Mouse (Mus musculus): ENCODE results near the gene Dlg2. TPM values are rescaled to one million over a fixed set of nuclear protein-coding genes. Genes with fewer than 3 reads are reported as not detected.

The Dlg2 gene
- polyA plus RNA-seq, 1 experiment = 4.1 TPM

DNA sequence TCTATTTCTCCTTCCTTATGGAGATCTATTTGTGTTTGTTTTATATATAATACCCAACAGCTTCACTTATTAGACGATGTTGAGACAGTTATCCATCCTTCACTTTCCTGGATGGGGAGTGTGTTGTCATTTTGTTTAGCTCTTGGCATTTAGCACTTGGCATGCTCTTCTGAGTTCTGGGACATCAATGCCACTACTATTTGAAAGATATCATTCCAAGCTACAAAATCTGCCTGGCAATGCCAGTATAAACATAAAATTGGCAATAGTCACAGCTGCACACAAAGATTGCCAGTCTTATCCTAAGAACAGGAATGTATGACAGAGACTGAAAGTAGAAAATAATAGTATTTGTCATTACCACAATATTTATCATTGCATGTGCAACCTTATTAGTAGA, 735.8 kb downstream of the Dlg2 start:
- Histone ChIP-seq H3K36me3 (replicated peaks; ENCODE audit: low read length) (no peaks in the 10 kb centered on the region), H3K4me3 (replicated peaks) (no peak overlapping the region)
- TF ChIP-seq FLI1 (IDR thresholded peaks at IDR 0.05; ENCODE audit: low read length) = no peak
- TF ChIP-seq GATA1 (IDR thresholded peaks at IDR 0.05; ENCODE audit: borderline replicate concordance, low read length) = no peak

GRCm38 (mm10) chr7:91214921-91215320, 738.4 kb downstream of the Dlg2 start:
- Histone ChIP-seq H3K4me1 (no peaks in the 10 kb centered on the region), H3K4me3 (replicated peaks) (no peak overlapping the region), H3K27me3 (replicated peaks) (no peaks in the 10 kb centered on the region), H3K36me3 (replicated peaks; ENCODE audit: low read length) (no peaks in the 10 kb centered on the region), H3K9me3 (no peaks in the 10 kb centered on the region)
- TF ChIP-seq FLI1 (IDR thresholded peaks at IDR 0.05; ENCODE audit: low read length) = no peak
- TF ChIP-seq GATA1 (IDR thresholded peaks at IDR 0.05; ENCODE audit: borderline replicate concordance, low read length) = no peak

More for the DNA sequence above, 735.8 kb downstream of the Dlg2 start:
- Histone ChIP-seq H3K4me1 (no peaks in the 10 kb centered on the region), H3K9me3 (no peaks in the 10 kb centered on the region), H3K27me3 (replicated peaks) (no peaks in the 10 kb centered on the region)

DNA sequence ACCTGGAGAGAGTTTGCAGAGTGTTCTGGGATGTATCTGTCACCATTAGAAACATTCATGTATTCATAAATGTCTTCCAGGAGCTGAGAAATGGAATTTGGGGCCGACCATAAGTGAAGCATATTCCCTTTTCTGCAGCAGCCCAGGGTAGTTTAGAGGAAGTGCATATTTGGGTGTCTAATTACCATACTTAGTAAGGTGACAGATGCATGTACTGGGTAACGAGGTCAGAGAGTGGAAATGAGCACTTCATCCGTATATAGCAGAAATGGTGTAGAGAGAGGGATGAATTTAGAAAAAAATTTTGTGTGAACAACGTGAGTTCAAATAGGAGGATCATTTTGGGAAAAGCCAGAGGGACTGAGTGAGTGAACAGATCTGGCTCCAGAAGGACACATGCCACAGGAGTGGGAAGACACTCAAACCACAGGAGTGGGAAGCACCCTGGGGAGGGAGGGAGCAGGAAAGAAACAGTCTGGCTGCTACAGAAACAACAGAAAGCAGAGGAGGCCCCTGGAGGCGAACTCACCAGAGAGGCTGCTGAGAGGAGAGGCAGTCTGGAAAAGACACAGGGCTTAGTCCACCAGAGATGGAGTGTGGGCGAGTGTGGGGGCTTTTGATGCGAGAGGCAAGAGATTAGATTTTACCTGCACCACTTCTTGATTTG, 742.0 kb downstream of the Dlg2 start:
- Histone ChIP-seq H3K36me3 (replicated peaks; ENCODE audit: low read length) (no peaks in the 10 kb centered on the region), H3K4me1 (no peaks in the 10 kb centered on the region), H3K9me3 (no peaks in the 10 kb centered on the region), H3K27me3 (replicated peaks) (no peaks in the 10 kb centered on the region), H3K4me3 (replicated peaks) (no peak overlapping the region)
- TF ChIP-seq GATA1 (IDR thresholded peaks at IDR 0.05; ENCODE audit: borderline replicate concordance, low read length) (no peak), FLI1 (IDR thresholded peaks at IDR 0.05; ENCODE audit: low read length) (no peak)

DNA sequence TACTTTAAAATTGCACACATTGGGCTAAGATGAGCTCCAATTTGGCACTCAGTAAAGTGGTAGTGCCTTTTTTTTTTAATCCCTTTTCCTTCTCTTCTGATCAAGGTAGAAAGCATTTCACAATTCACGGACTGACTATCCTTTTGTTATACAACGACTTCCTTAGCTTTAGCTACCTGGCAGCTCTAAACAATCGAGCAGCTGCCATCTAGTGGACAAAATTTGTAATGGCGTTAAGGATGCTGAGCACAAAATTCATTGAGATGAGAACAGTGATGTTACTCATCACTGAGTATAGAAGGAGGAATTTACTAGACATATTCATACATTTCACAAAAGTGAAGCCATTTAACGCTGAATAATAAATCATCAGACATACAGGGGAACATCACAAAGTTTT, 750.0 kb downstream of the Dlg2 start:
- TF ChIP-seq GATA1 (IDR thresholded peaks at IDR 0.05; ENCODE audit: borderline replicate concordance, low read length) = no peak
- TF ChIP-seq FLI1 (IDR thresholded peaks at IDR 0.05; ENCODE audit: low read length) = no peak
- no peaks in the 10 kb centered on the region for H3K36me3 ChIP-seq (replicated peaks; ENCODE audit: low read length)

GRCm38 (mm10) chr7:91241718-91242117, 765.2 kb downstream of the Dlg2 start:
- TF ChIP-seq GATA1 (IDR thresholded peaks at IDR 0.05; ENCODE audit: borderline replicate concordance, low read length) (no peak), FLI1 (IDR thresholded peaks at IDR 0.05; ENCODE audit: low read length) (no peak)
- Histone ChIP-seq H3K36me3 (replicated peaks; ENCODE audit: low read length) (no peaks in the 10 kb centered on the region), H3K27me3 (replicated peaks) (no peaks in the 10 kb centered on the region), H3K9me3 (no peaks in the 10 kb centered on the region), H3K4me3 (replicated peaks) (no peak overlapping the region), H3K4me1 (no peaks in the 10 kb centered on the region)

More for the DNA sequence above, 750.0 kb downstream of the Dlg2 start:
- Histone ChIP-seq H3K9me3 (no peaks in the 10 kb centered on the region), H3K4me3 (replicated peaks) (no peak overlapping the region), H3K27me3 (replicated peaks) (no peaks in the 10 kb centered on the region), H3K4me1 (no peaks in the 10 kb centered on the region)

GRCm38 (mm10) chr7:91261672-91262030, 785.2 kb downstream of the Dlg2 start:
- peak overlapping the region; percentile 89 for H3K4me3 ChIP-seq (replicated peaks)
- peaks cover 9% of the 10 kb centered on the region for H3K4me1 ChIP-seq
- peaks cover 12% of the 10 kb centered on the region for H3K27me3 ChIP-seq (replicated peaks)
- TF ChIP-seq FLI1 (IDR thresholded peaks at IDR 0.05; ENCODE audit: low read length) = no peak
- no peak for TF ChIP-seq GATA1 (IDR thresholded peaks at IDR 0.05; ENCODE audit: borderline replicate concordance, low read length)
- H3K36me3 ChIP-seq (replicated peaks; ENCODE audit: low read length) = no peaks in the 10 kb centered on the region
- no peaks in the 10 kb centered on the region for H3K9me3 ChIP-seq

DNA sequence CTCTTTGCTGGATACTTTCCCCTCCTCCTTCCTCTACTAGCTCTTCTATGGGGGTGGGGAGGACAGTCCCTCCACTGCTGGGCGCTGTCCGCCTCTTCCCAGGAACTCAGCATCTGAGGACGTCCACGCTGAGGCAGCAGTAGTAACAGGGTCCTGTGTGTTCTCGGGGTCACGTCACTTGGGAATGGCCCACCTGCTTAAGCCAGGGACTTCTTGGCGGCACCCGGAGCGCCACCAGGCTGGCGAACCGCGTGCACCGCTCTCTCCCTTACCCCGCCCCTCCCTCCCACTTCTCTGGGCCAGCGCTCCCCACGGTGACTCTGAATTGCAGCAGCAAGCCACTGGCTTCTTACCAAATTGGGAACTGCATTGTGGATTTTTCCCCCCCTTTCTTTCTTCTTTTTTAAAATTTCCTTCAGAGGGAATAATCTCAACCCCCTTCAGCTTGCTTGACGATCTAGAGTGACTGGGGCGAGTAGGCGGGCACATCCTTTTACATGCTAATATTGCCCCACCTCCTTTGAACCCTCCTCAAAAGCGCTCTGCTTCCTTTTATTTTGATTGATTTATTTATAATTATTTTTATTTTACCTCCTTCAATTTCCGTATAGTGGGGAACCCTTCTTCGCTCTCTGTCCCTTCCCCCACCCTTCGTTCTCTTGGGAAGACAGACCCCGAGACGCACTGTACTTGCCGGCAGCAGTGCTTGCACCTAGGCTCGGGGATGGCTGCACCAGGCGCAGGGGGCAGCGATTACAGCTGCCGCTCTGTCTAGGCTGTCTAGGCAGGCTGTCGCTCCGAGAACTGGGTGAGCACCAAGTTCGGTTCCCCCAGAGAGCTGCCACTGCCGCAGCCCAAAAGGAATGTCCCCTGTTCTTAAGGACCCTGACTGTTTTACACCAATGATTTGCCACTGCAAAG, 785.8 kb downstream of the Dlg2 start:
- H3K4me3 ChIP-seq (replicated peaks) = peak overlapping the region; percentile 89
- H3K36me3 ChIP-seq (replicated peaks; ENCODE audit: low read length) = no peaks in the 10 kb centered on the region
- H3K9me3 ChIP-seq = no peaks in the 10 kb centered on the region
- H3K27me3 ChIP-seq (replicated peaks) = peaks cover 12% of the 10 kb centered on the region
- H3K4me1 ChIP-seq = peaks cover 9% of the 10 kb centered on the region
- TF ChIP-seq FLI1 (IDR thresholded peaks at IDR 0.05; ENCODE audit: low read length) = no peak
- TF ChIP-seq GATA1 (IDR thresholded peaks at IDR 0.05; ENCODE audit: borderline replicate concordance, low read length) = no peak

DNA sequence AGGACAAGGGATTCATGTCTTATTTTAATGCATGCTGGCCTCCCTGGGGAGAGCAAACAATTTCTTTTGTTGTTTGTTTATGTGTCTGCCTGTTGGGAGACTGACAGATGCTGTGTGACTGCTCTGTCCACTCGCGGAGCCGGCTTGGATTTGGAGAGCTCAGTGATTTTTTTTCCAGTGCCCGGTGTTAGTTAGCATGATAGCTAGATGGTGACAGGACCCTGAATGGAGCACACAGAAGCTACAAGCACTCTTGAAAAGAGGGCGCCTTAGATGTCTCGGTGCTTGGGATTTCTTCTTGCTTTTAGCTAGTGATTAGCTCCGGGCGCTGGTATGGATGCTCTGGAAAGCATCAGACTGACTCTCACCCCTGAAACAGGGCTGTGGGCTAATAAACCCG, 786.5 kb downstream of the Dlg2 start:
- Histone ChIP-seq H3K4me3 (replicated peaks) (peak overlapping the region; percentile 89), H3K36me3 (replicated peaks; ENCODE audit: low read length) (no peaks in the 10 kb centered on the region), H3K27me3 (replicated peaks) (peaks cover 12% of the 10 kb centered on the region), H3K4me1 (peaks cover 9% of the 10 kb centered on the region), H3K9me3 (no peaks in the 10 kb centered on the region)
- TF ChIP-seq GATA1 (IDR thresholded peaks at IDR 0.05; ENCODE audit: borderline replicate concordance, low read length) = no peak
- no peak for TF ChIP-seq FLI1 (IDR thresholded peaks at IDR 0.05; ENCODE audit: low read length)

DNA sequence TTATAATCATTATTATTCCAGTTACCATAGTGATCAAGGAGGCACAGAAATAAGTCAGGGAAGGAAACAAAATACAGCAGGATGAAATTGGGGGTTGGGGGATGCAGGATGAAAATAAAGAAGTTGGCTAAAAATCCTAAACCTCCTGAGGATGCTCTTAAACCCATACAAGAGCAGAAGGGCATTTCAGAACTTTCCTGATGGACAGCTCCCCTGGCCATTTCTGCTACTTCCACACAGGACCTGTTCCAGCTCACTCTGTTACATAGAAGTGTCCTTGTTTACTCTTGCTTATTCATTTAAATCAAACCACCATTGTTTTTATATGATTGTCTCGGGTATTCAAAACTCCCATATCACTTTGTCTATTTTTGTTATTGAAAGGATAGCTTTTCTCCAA, 791.3 kb downstream of the Dlg2 start:
- Histone ChIP-seq H3K36me3 (replicated peaks; ENCODE audit: low read length) (no peaks in the 10 kb centered on the region), H3K9me3 (no peaks in the 10 kb centered on the region), H3K27me3 (replicated peaks) (peaks cover 5% of the 10 kb centered on the region), H3K4me1 (peaks cover 1% of the 10 kb centered on the region; the same call in 1 of the 2 replicates), H3K4me3 (replicated peaks) (no peak overlapping the region)
- TF ChIP-seq FLI1 (IDR thresholded peaks at IDR 0.05; ENCODE audit: low read length) (no peak), GATA1 (IDR thresholded peaks at IDR 0.05; ENCODE audit: borderline replicate concordance, low read length) (no peak)

- no peaks in the 10 kb centered on the region for H3K36me3 ChIP-seq (replicated peaks; ENCODE audit: low read length)
- H3K27me3 ChIP-seq (replicated peaks) = no peaks in the 10 kb centered on the region
- no peaks in the 10 kb centered on the region for H3K4me1 ChIP-seq
- no peak overlapping the region for H3K4me3 ChIP-seq (replicated peaks)
- H3K9me3 ChIP-seq = no peaks in the 10 kb centered on the region
- TF ChIP-seq FLI1 (IDR thresholded peaks at IDR 0.05; ENCODE audit: low read length) (no peak), GATA1 (IDR thresholded peaks at IDR 0.05; ENCODE audit: borderline replicate concordance, low read length) (no peak)
Observed at GRCm38 (mm10) chr7:91284167-91284566, 807.7 kb downstream of the Dlg2 start.
